Mouse (Mus musculus) C2C12 (cell line): ENCODE data around the gene Rrp36.

Experiments used
- CTCF ChIP-seq: IDR thresholded peaks from one replicate; pipeline ENCODE4 v1.5.1; 2011; ENCODE audit not compliant: control insufficient read depth, insufficient read depth, insufficient read length
- FOSL1 ChIP-seq: IDR thresholded peaks from one replicate; pipeline ENCODE4 v1.8.0; 2011; ENCODE audit warnings: mild to moderate bottlenecking, low read length; ENCODE audit not compliant: poor library complexity, insufficient read depth, severe bottlenecking
- MAX ChIP-seq: IDR thresholded peaks from one replicate; pipeline ENCODE4 v1.6.1; 2011; ENCODE audit warnings: mild to moderate bottlenecking, control low read depth
- MYOD1 ChIP-seq: IDR thresholded peaks from one replicate; pipeline ENCODE4 v1.6.1; 2011; ENCODE audit warnings: low read depth; ENCODE audit not compliant: control insufficient read depth, insufficient read length
- MYOG ChIP-seq: IDR thresholded peaks from one replicate; pipeline ENCODE4 v1.6.1; 2011; ENCODE audit not compliant: control insufficient read depth, insufficient read length; ENCODE audit errors: extremely low read depth
- USF1 ChIP-seq: IDR thresholded peaks from one replicate; pipeline ENCODE4 v1.6.1; 2011; ENCODE audit warnings: low read depth, mild to moderate bottlenecking, control low read depth, moderate library complexity

- TF ChIP-seq MYOG (no peak), USF1 (peak; percentile 83), CTCF (no peak), MAX (peak; percentile 17), MYOD1 (no peak), FOSL1 (no peak)
Measured at GRCm38 (mm10) chr17:46645561-46646321, 28.4 kb downstream of the Rrp36 start, which contains the start of the genes Klc4 and Mrpl2.
